Mouse (Mus musculus): ENCODE measurements at regions not wholly inside any gene's neighbourhood (a gene's known extent, or its start where the extent isn't known, plus 50 kb on each side); places are given as distances from the start of the nearest gene placed in this dataset. TPM values are rescaled to one million over a fixed set of nuclear protein-coding genes. Genes with fewer than 3 reads are reported as not detected.

DNA sequence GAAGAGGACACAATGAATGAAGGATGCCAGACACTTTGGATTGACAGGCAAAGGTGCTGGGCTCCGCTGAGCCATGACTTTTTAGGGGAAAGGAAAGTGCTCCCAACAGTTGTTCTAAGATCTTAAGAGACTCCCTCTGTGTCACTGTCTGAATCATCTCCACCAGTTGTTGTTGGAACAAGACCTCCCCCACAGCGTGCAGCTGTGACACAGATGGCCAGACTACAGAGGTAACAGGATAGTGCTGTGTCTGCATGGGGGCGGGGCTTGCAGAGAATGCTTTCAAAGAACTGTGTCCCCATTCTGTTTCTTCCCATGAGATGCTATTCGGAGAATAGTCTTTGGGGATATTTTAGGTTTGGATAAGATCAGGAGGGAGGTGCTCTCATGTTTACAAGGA lies 61.7 kb upstream of the Dpyd start:
- H3K4me2 ChIP-seq: no peak overlapping the region
- H3K27me3 ChIP-seq: no peaks in the 10 kb centered on the region
- H3K4me3 ChIP-seq: no peak overlapping the region
- no peak for ATAC-seq (ENCODE audit: low FRiP score, low read depth)
- H3K9me3 ChIP-seq: no peaks in the 10 kb centered on the region
- 20% methylated on average over 4 of the region's 4 CpGs for WGBS
- no peak overlapping the region for H3K9ac ChIP-seq
- H3K36me3 ChIP-seq: no peaks in the 10 kb centered on the region
- H3K4me1 ChIP-seq (replicated peaks): no peaks in the 10 kb centered on the region
- H3K27ac ChIP-seq (replicated peaks): no peak overlapping the region

DNA sequence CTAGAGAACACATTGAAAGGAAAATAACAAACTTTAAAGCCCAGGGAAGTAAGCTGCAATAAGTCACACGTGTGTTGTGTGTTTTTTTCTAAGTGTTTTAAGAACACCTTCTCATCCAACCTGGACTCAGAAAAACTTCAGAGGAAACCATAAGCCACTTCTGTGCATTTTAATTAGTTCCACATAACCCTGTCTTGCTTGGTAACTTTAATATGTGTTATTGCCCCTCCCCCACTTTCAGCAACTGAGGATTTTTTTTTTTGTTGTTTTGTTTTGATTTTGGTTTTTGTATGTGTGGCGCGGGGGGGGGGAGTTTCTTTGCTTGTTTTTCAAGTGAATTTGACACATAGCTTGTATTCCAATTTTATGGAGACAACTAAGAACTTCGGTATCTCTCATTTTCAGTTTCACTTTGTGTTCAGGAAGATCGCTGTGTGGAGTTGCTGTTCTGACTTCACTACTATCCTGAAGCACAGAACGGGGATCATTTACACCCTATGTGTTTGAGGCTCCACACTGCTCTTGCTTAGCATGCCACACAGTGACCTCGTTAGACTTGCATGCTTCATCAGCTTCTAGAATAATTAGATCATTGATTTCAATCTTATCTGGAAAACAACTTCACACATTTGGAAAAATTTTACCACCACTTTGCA lies 54.2 kb upstream of the Dpyd start:
- 76% methylated on average over 7 of the region's 7 CpGs for WGBS
- no peak for ATAC-seq (ENCODE audit: low FRiP score, low read depth)
- no peak overlapping the region for H3K9ac ChIP-seq
- H3K4me3 ChIP-seq: no peak overlapping the region
- H3K36me3 ChIP-seq: no peaks in the 10 kb centered on the region
- H3K27me3 ChIP-seq: no peaks in the 10 kb centered on the region
- H3K4me1 ChIP-seq (replicated peaks): peaks cover 10% of the 10 kb centered on the region; the same call in 1 of the 2 replicates
- H3K4me2 ChIP-seq: no peak overlapping the region
- H3K9me3 ChIP-seq: no peaks in the 10 kb centered on the region
- H3K27ac ChIP-seq (replicated peaks): no peak overlapping the region

DNA sequence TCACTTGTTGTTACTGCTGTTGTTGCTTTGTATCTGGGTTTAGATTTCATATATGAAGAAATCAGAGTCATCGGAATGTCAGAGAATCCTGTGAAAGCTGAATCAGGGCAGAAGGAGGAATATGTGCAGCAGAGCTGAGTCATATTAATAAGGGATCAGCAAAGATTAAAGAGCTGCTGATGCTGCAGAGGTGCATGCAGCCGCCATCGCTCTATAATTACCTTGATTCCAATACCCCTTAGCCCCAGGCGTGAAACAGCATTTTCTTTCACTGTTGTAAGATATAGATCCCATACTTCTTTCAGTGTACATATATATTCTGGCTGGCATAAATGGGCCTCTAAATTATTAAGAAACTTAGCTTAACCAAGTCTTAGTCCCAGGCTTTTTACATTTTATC lies 51.1 kb upstream of the Dpyd start:
- Histone ChIP-seq H3K27ac (replicated peaks) (no peak overlapping the region), H3K9me3 (no peaks in the 10 kb centered on the region), H3K9ac (no peak overlapping the region), H3K4me2 (no peak overlapping the region), H3K36me3 (no peaks in the 10 kb centered on the region), H3K27me3 (no peaks in the 10 kb centered on the region), H3K4me3 (no peak overlapping the region), H3K4me1 (replicated peaks) (peaks cover 10% of the 10 kb centered on the region; the same call in 1 of the 2 replicates)
- no peak for ATAC-seq (ENCODE audit: low FRiP score, low read depth)
- 64% methylated on average over 4 of the region's 4 CpGs for WGBS

DNA sequence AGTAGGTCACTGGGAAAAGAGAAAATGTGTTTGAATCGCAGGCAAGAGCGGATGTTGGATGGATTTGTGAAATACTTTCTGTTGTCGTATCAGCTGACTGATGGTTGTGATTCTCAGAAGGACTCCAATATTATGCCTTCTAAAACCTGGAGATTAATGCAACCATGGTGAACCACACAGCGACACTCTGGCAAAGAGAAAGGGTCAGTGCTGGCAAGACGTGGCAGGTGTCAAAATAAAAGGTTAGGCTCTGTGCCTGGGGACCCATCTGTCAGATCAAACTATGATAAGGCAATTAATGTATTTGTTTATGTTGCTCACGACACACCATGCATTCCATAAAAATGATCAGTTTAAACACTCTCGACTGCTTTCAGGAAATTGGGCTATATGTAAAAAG lies 50.0 kb upstream of the Dpyd start:
- Histone ChIP-seq H3K4me1 (replicated peaks) (peaks cover 10% of the 10 kb centered on the region; the same call in 1 of the 2 replicates), H3K9ac (no peak overlapping the region), H3K9me3 (no peaks in the 10 kb centered on the region), H3K4me3 (no peak overlapping the region), H3K27me3 (no peaks in the 10 kb centered on the region), H3K36me3 (no peaks in the 10 kb centered on the region), H3K4me2 (no peak overlapping the region), H3K27ac (replicated peaks) (no peak overlapping the region)
- ATAC-seq (ENCODE audit: low FRiP score, low read depth): no peak
- WGBS: 38% methylated on average over 7 of the region's 7 CpGs

MicroRNA genes in the stretch of these regions (microRNA counts, 519-probe panel; counts per million panel counts)
- microRNA mmu-miR-137: 4,316 counts per million, percentile 89 among the panel's probes with 10 or more counts

Small RNA genes lying in the stretch of these regions (microRNA-seq; reads per million reads assigned to microRNA genes)
- gene Gm24155 (not detected), gene Mir137 (9,295 reads per million, percentile 96 among the genes with 10 or more reads in this experiment)
